ENCODE assay signal across 8 mouse cellular contexts in genomic region chrX:102003632-102004315, GRCm38 (mm10).
DNase-seq lines count a peak whose midpoint lies in the region; ATAC-seq and TF ChIP-seq lines count a peak whose summit lies in the region.

No protein-coding gene starts in this region.

- peak; percentile 44 for TF ChIP-seq CTCF in hindbrain, postnatal 0 days (IDR thresholded peaks at IDR 0.05; ENCODE audit: low read depth)

- H3K4me1 ChIP-seq in liver, embryonic 12.5 days, result no peaks in the 10 kb centered on the region
- 0 out of 2 replicates have a peak, but pooled peaks cover 3% of the 10 kb centered on the region for H3K4me1 ChIP-seq in hindbrain, postnatal 0 days (ENCODE audit: insufficient read depth, low read length)
- peaks cover 11% of the 10 kb centered on the region for H3K4me1 ChIP-seq in limb, embryonic 14.5 days (ENCODE audit: control insufficient read depth, insufficient read depth, low read length)
- H3K4me1 ChIP-seq in stomach, embryonic 16.5 days (ENCODE audit: control insufficient read depth, insufficient read depth, low read length), result peaks cover 7% of the 10 kb centered on the region; the same call in 1 of the 2 replicates

- no peak overlapping the region for H3K27ac ChIP-seq in liver, embryonic 12.5 days
- peak overlapping the region; percentile 54; the same call in 1 of the 2 replicates for H3K27ac ChIP-seq in hindbrain, postnatal 0 days
- no peak overlapping the region for H3K27ac ChIP-seq in limb, embryonic 14.5 days (replicated peaks; ENCODE audit: low read depth, low read length)
- no peak overlapping the region for H3K27ac ChIP-seq in stomach, embryonic 16.5 days (ENCODE audit: low read length)

- ATAC-seq in liver, embryonic 12.5 days, result no peak
- peak; percentile 88 for ATAC-seq in hindbrain, postnatal 0 days
- ATAC-seq in limb, embryonic 14.5 days (ENCODE audit: low FRiP score, low read depth), result peak; percentile 66
- ATAC-seq in stomach, embryonic 16.5 days (ENCODE audit: insufficient read depth, low FRiP score), result peak; percentile 31; the same call in 1 of the 2 replicates
- ATAC-seq in erythroid progenitor cell, adult 5-6 weeks (replicated peaks; ENCODE audit: low FRiP score, poor library complexity, severe bottlenecking), result no peak

- H3K4me2 ChIP-seq in liver, embryonic 12.5 days, result peak overlapping the region; percentile 35
- H3K4me2 ChIP-seq in hindbrain, postnatal 0 days (ENCODE audit: low read depth, low read length), result peak overlapping the region; percentile 57
- peak overlapping the region; percentile 48 for H3K4me2 ChIP-seq in limb, embryonic 14.5 days (replicated peaks; ENCODE audit: low read depth, low read length, severe bottlenecking)
- peak overlapping the region; percentile 52 for H3K4me2 ChIP-seq in stomach, embryonic 16.5 days (ENCODE audit: low read depth, low read length)

- DNase-seq in liver, result no peak
- peak; percentile 66 to 74 for DNase-seq in cerebellum, postnatal 36 days
- peak; percentile 74 for DNase-seq in hindbrain, postnatal 0 days (ENCODE audit: low spot score)
- no peak for DNase-seq in limb, embryonic 14.5 days (ENCODE audit: low spot score)
- DNase-seq in adrenal gland, postnatal 10 days, result no peak

- H3K9me3 ChIP-seq in liver, embryonic 12.5 days (replicated peaks), result no peaks in the 10 kb centered on the region
- H3K9me3 ChIP-seq in hindbrain, postnatal 0 days (ENCODE audit: low read length), result no peaks in the 10 kb centered on the region
- H3K9me3 ChIP-seq in limb, embryonic 14.5 days (ENCODE audit: control insufficient read depth, low read length), result no peaks in the 10 kb centered on the region
- H3K9me3 ChIP-seq in stomach, embryonic 16.5 days (replicated peaks; ENCODE audit: control insufficient read depth, low read length), result no peaks in the 10 kb centered on the region

- no peak overlapping the region for H3K4me3 ChIP-seq in liver, embryonic 12.5 days
- peak overlapping the region; percentile 25 for H3K4me3 ChIP-seq in hindbrain, postnatal 0 days (ENCODE audit: low read length)
- peak overlapping the region; percentile 18 for H3K4me3 ChIP-seq in limb, embryonic 14.5 days (replicated peaks; ENCODE audit: low read length)
- peak overlapping the region; percentile 22 for H3K4me3 ChIP-seq in stomach, embryonic 16.5 days (replicated peaks; ENCODE audit: low read length)

- no peak for TF ChIP-seq POLR2A in limb, embryonic 14.5 days (IDR thresholded peaks at IDR 0.05; ENCODE audit: borderline replicate concordance, extremely low read depth, insufficient read depth, insufficient read length)

- peaks cover 93% of the 10 kb centered on the region for H3K27me3 ChIP-seq in liver, embryonic 12.5 days (replicated peaks)
- H3K27me3 ChIP-seq in hindbrain, postnatal 0 days (ENCODE audit: insufficient read depth, low read length), result no peaks in the 10 kb centered on the region
- no peaks in the 10 kb centered on the region for H3K27me3 ChIP-seq in limb, embryonic 14.5 days (ENCODE audit: control insufficient read depth, insufficient read depth, low read length)
- H3K27me3 ChIP-seq in stomach, embryonic 16.5 days (ENCODE audit: control insufficient read depth, insufficient read depth, low read length), result no peaks in the 10 kb centered on the region; the same call in none of the 2 replicates

- 14% methylated on average over 20 of the region's 20 CpGs for WGBS in liver, embryonic 12.5 days (ENCODE audit: insufficient replicate concordance)
- WGBS in hindbrain, postnatal 0 days, result 32% methylated on average over 20 of the region's 20 CpGs
- 28% methylated on average over 20 of the region's 20 CpGs for WGBS in limb, embryonic 14.5 days
- WGBS in stomach, embryonic 16.5 days, result 15% methylated on average over 20 of the region's 20 CpGs

- no peaks in the 10 kb centered on the region for H3K36me3 ChIP-seq in liver, embryonic 12.5 days
- H3K36me3 ChIP-seq in hindbrain, postnatal 0 days (ENCODE audit: insufficient read depth, low read length), result no peaks in the 10 kb centered on the region
- no peaks in the 10 kb centered on the region for H3K36me3 ChIP-seq in limb, embryonic 14.5 days (ENCODE audit: control insufficient read depth, insufficient read depth, low read length)
- H3K36me3 ChIP-seq in stomach, embryonic 16.5 days (ENCODE audit: control insufficient read depth, insufficient read depth, low read length), result no peaks in the 10 kb centered on the region

- no peak overlapping the region for H3K9ac ChIP-seq in liver, embryonic 12.5 days
- H3K9ac ChIP-seq in hindbrain, postnatal 0 days (replicated peaks; ENCODE audit: low read length), result peak overlapping the region; percentile 40; the same call in 1 of the 2 replicates
- H3K9ac ChIP-seq in limb, embryonic 14.5 days (ENCODE audit: low read depth, low read length, severe bottlenecking), result no peak overlapping the region
- H3K9ac ChIP-seq in stomach, embryonic 16.5 days (ENCODE audit: low read length), result peak overlapping the region; percentile 60; the same call in 1 of the 2 replicates

Comparison
In these comparisons a context has a peak if more than half of its experiments do, and no peak if none do; other contexts are left out.
1. ATAC-seq: peak in hindbrain, postnatal 0 days (single experiment), limb, embryonic 14.5 days (single experiment) and stomach, embryonic 16.5 days (single experiment); none in liver, embryonic 12.5 days (single experiment) and erythroid progenitor cell, adult 5-6 weeks (single experiment).
2. H3K9ac ChIP-seq: peak in hindbrain, postnatal 0 days (single experiment) and stomach, embryonic 16.5 days (single experiment); none in liver, embryonic 12.5 days (single experiment) and limb, embryonic 14.5 days (single experiment).
3. DNase-seq: peak in cerebellum, postnatal 36 days (2 of 2) and hindbrain, postnatal 0 days (single experiment); none in liver (single experiment), limb, embryonic 14.5 days (single experiment) and adrenal gland, postnatal 10 days (single experiment).
4. Peak in every context shown above with its lines, with median percentiles within 50 percentile points of each other: H3K4me2 ChIP-seq.